Mouse (Mus musculus) neural tube, postnatal 0 days (tissue): ENCODE measurements around the gene Vps26a. TPM values are rescaled to one million over a fixed set of nuclear protein-coding genes. Genes with fewer than 3 reads are reported as not detected.

Experiments
- polyA plus RNA-seq: library from polyadenylated mRNA; unstranded; fragments of >200 nt; fragmentation: Nextera tagmentation; extraction: Ambion mirVana; gene quantifications from 2 replicates; pipeline ENCODE4 v1.2.1, GENCODE M21; 2015

Vps26a gene
- 44.9 and 49.7 TPM in 2 replicates for polyA plus RNA-seq

GRCm38 (mm10) chr10:62486618-62487415, at the start of gene Vps26a:
TSS of gene Vps26a (minus strand) at chr10:62486805.

GRCm38 (mm10) chr10:62527351-62527750, 40.7 kb upstream of the Vps26a start, which contains the start of gene Srgn:
TSS of gene Srgn (minus strand) at chr10:62527451.

GRCm38 (mm10) chr10:62449364-62450279, 37.0 kb downstream of the Vps26a start, which contains the start of the genes 4930507D05Rik and Supv3l1:
TSS of gene 4930507D05Rik (plus strand) at chr10:62449489.
TSS of gene Supv3l1 (minus strand) at chr10:62449738.

GRCm38 (mm10) chr10:62422255-62422654, 64.3 kb downstream of the Vps26a start, which contains the start of gene Hkdc1:
TSS of gene Hkdc1 (minus strand) at chr10:62422491.

Other genes starting within 250 kb of the Vps26a start
- 0.65 and 0.79 TPM in 2 replicates for gene Tacr2, start 234.4 kb downstream of the Vps26a start, polyA plus RNA-seq
- gene Hk1, start 106.9 kb downstream of the Vps26a start, polyA plus RNA-seq = 141 and 149 TPM in 2 replicates
- gene Hkdc1, start 64.3 kb downstream of the Vps26a start, polyA plus RNA-seq = 0.46 and 0.53 TPM in 2 replicates
- gene 4930507D05Rik, start 37.3 kb downstream of the Vps26a start, polyA plus RNA-seq = 1.3 and 1.5 TPM in 2 replicates
- gene Supv3l1, start 37.1 kb downstream of the Vps26a start, polyA plus RNA-seq = 17.5 and 18.4 TPM in 2 replicates
- 21.8 and 28.3 TPM in 2 replicates for gene Srgn, start 40.6 kb upstream of the Vps26a start, polyA plus RNA-seq
- 81.6 and 85.5 TPM in 2 replicates for gene Kif1bp, start 91.7 kb upstream of the Vps26a start, polyA plus RNA-seq
- 8.4 and 9.2 TPM in 2 replicates for gene Ddx21, start 115.5 kb upstream of the Vps26a start, polyA plus RNA-seq
- 67.3 and 69.3 TPM in 2 replicates for gene Ddx50, start 164.4 kb upstream of the Vps26a start, polyA plus RNA-seq
- 3.3 and 5.6 TPM in 2 replicates for gene Stox1, start 239.3 kb upstream of the Vps26a start, polyA plus RNA-seq